Mouse (Mus musculus): ENCODE data around the gene Pnp. TPM values are rescaled to one million over a fixed set of nuclear protein-coding genes. Genes with fewer than 3 reads are reported as not detected.
"Not testable (repeated sequence)": the region's sequence is repeated elsewhere in the genome, so short reads cannot be mapped to it uniquely, and the experiment has no call there.

Gene Pnp
- polyA plus RNA-seq, 1 experiment: 116 TPM

GRCm38 (mm10) chr14:50955487-50955886, 24.6 kb downstream of the Pnp start:
- WGBS: 61% methylated on average over 10 of the region's 10 CpGs
- Histone ChIP-seq H3K4me3 (ENCODE audit: low read depth, low read length) (peak overlapping the region; percentile 75; the same call in 1 of the 2 replicates), H3K4me1 (ENCODE audit: control insufficient read depth, insufficient read depth, insufficient read length, low read length) (peaks cover 3% of the 10 kb centered on the region; the same call in 1 of the 2 replicates), H3K27me3 (ENCODE audit: control insufficient read depth, insufficient read depth, low read length) (no peaks in the 10 kb centered on the region), H3K36me3 (ENCODE audit: control insufficient read depth, insufficient read depth, low read length) (peaks cover 17% of the 10 kb centered on the region), H3K27ac (ENCODE audit: insufficient read depth, low read depth, low read length) (no peak overlapping the region)
- TF ChIP-seq CTCF (IDR thresholded peaks at IDR 0.05; ENCODE audit: extremely low read depth, insufficient read length, insufficient replicate concordance, low read depth, low read length) (no peak), POLR2A (IDR thresholded peaks at IDR 0.05; ENCODE audit: low read depth, low read length) (no peak)

GRCm38 (mm10) chr14:50955942-50956508, 25.1 kb downstream of the Pnp start, which contains the start of gene Pnp2:
TSS of gene Pnp2 (plus strand) at chr14:50955992.
- TF ChIP-seq CTCF (IDR thresholded peaks at IDR 0.05; ENCODE audit: extremely low read depth, insufficient read length, insufficient replicate concordance, low read depth, low read length) (peak; percentile 32; the same call in 1 of the 2 replicates), POLR2A (IDR thresholded peaks at IDR 0.05; ENCODE audit: low read depth, low read length) (0 out of 2 replicates have a peak, but pooled peaks have one; percentile 51)
- WGBS: 1% methylated on average over 19 of the region's 19 CpGs
- Histone ChIP-seq H3K36me3 (ENCODE audit: control insufficient read depth, insufficient read depth, low read length) (peaks cover 13% of the 10 kb centered on the region), H3K27ac (ENCODE audit: insufficient read depth, low read depth, low read length) (peak within 1 kb of the TSS; percentile 98), H3K4me3 (ENCODE audit: low read depth, low read length) (peak within 1 kb of the TSS; percentile 75)
- not testable (repeated sequence) for H3K4me1 ChIP-seq (ENCODE audit: control insufficient read depth, insufficient read depth, insufficient read length, low read length); H3K27me3 ChIP-seq (ENCODE audit: control insufficient read depth, insufficient read depth, low read length)

- H3K27ac ChIP-seq (ENCODE audit: insufficient read depth, low read depth, low read length): peak overlapping the region; percentile 98
- not testable (repeated sequence) for H3K4me1 ChIP-seq (ENCODE audit: control insufficient read depth, insufficient read depth, insufficient read length, low read length); H3K27me3 ChIP-seq (ENCODE audit: control insufficient read depth, insufficient read depth, low read length); H3K36me3 ChIP-seq (ENCODE audit: control insufficient read depth, insufficient read depth, low read length)
- 37% methylated on average over 6 of the region's 6 CpGs for WGBS
- H3K4me3 ChIP-seq (ENCODE audit: low read depth, low read length): peak overlapping the region; percentile 75
These were observed 25.8 kb downstream of the Pnp start for GRCm38 (mm10) chr14:50956724-50957123.

GRCm38 (mm10) chr14:50957146-50957545, 26.3 kb downstream of the Pnp start:
- 22% methylated on average over 3 of the region's 3 CpGs for WGBS
- not testable (repeated sequence) for H3K36me3 ChIP-seq (ENCODE audit: control insufficient read depth, insufficient read depth, low read length); H3K4me3 ChIP-seq (ENCODE audit: low read depth, low read length); H3K4me1 ChIP-seq (ENCODE audit: control insufficient read depth, insufficient read depth, insufficient read length, low read length); H3K27me3 ChIP-seq (ENCODE audit: control insufficient read depth, insufficient read depth, low read length)
- H3K27ac ChIP-seq (ENCODE audit: insufficient read depth, low read depth, low read length): peak overlapping the region; percentile 98

- H3K36me3 ChIP-seq (ENCODE audit: control insufficient read depth, insufficient read depth, low read length); H3K27ac ChIP-seq (ENCODE audit: insufficient read depth, low read depth, low read length); H3K27me3 ChIP-seq (ENCODE audit: control insufficient read depth, insufficient read depth, low read length); H3K4me1 ChIP-seq (ENCODE audit: control insufficient read depth, insufficient read depth, insufficient read length, low read length); H3K4me3 ChIP-seq (ENCODE audit: low read depth, low read length): not testable (repeated sequence)
- WGBS: 87% methylated on average over 5 of the region's 5 CpGs
These were observed 27.6 kb downstream of the Pnp start for GRCm38 (mm10) chr14:50958289-50958995.

- Histone ChIP-seq H3K4me1 (ENCODE audit: control insufficient read depth, insufficient read depth, insufficient read length, low read length) (no peaks in the 10 kb centered on the region; the same call in 1 of the 2 replicates), H3K27me3 (ENCODE audit: control insufficient read depth, insufficient read depth, low read length) (no peaks in the 10 kb centered on the region), H3K4me3 (ENCODE audit: low read depth, low read length) (no peak overlapping the region), H3K27ac (ENCODE audit: insufficient read depth, low read depth, low read length) (no peak overlapping the region), H3K36me3 (ENCODE audit: control insufficient read depth, insufficient read depth, low read length) (peaks cover 13% of the 10 kb centered on the region)
- 62% methylated on average over 5 of the region's 5 CpGs for whole genome bisulfite sequencing
- TF ChIP-seq CTCF (IDR thresholded peaks at IDR 0.05; ENCODE audit: extremely low read depth, insufficient read length, insufficient replicate concordance, low read depth, low read length) (no peak), POLR2A (IDR thresholded peaks at IDR 0.05; ENCODE audit: low read depth, low read length) (no peak)
These were observed 37.5 kb downstream of the Pnp start for GRCm38 (mm10) chr14:50968216-50968980.

GRCm38 (mm10) chr14:50969041-50969440, 38.2 kb downstream of the Pnp start:
- no peak overlapping the region for H3K27ac ChIP-seq (ENCODE audit: insufficient read depth, low read depth, low read length)
- H3K4me3 ChIP-seq (ENCODE audit: low read depth, low read length): no peak overlapping the region
- no peaks in the 10 kb centered on the region; the same call in 1 of the 2 replicates for H3K4me1 ChIP-seq (ENCODE audit: control insufficient read depth, insufficient read depth, insufficient read length, low read length)
- H3K36me3 ChIP-seq (ENCODE audit: control insufficient read depth, insufficient read depth, low read length): peaks cover 11% of the 10 kb centered on the region
- H3K27me3 ChIP-seq (ENCODE audit: control insufficient read depth, insufficient read depth, low read length): no peaks in the 10 kb centered on the region
- 20% methylated on average over 1 of the region's 1 CpGs for WGBS
- TF ChIP-seq CTCF (IDR thresholded peaks at IDR 0.05; ENCODE audit: extremely low read depth, insufficient read length, insufficient replicate concordance, low read depth, low read length) (no peak), POLR2A (IDR thresholded peaks at IDR 0.05; ENCODE audit: low read depth, low read length) (no peak)
